Comparison of ENCODE assay signal across 8 mouse cellular contexts in genomic region chr3:153912546-153913509, GRCm38 (mm10). TPM values are rescaled to one million over a fixed set of nuclear protein-coding genes. Genes with fewer than 3 reads are reported as not detected.
DNase-seq lines count a peak whose midpoint lies in the region; ATAC-seq lines count a peak whose summit lies in the region.

Gene Rabggtb (minus strand): TSS chr3:153913009.

- peaks cover 59% of the 10 kb centered on the region for H3K4me1 ChIP-seq in megakaryocyte, embryonic 14.5 days

- no peaks in the 10 kb centered on the region for H3K9me3 ChIP-seq in megakaryocyte, embryonic 14.5 days

- peak; percentile 93 for ATAC-seq in common myeloid progenitor, adult 5-6 weeks (replicated peaks; ENCODE audit: low read depth, poor library complexity, severe bottlenecking)

- H3K27me3 ChIP-seq in megakaryocyte, embryonic 14.5 days (replicated peaks) = no peaks in the 10 kb centered on the region

- DNase-seq in ZHBTc4 (ENCODE audit: low read depth, low spot score) = peak; percentile 95
- peak; percentile 92 to 93 for DNase-seq in gastrocnemius, adult 8-10 months (ENCODE audit: low spot score in 2 of 2)
- peak; percentile 69 for DNase-seq in hindlimb bud, embryonic 11.5 days (ENCODE audit: extremely low spot score, low read depth, low spot score)
- peak; percentile 91 to 94 for DNase-seq in left cerebral cortex, adult 8-10 months (ENCODE audit: low spot score in 2 of 2)
- DNase-seq in right cerebral cortex, postnatal 10 days (ENCODE audit: low spot score in 2 of 2) = peak; percentile 97 to 98
- DNase-seq in urinary bladder, postnatal 25 days (ENCODE audit: low spot score) = peak; percentile 96

- peak within 1 kb of the TSS; percentile 98 for H3K4me3 ChIP-seq in megakaryocyte, embryonic 14.5 days (replicated peaks)

- peaks cover 38% of the 10 kb centered on the region for H3K36me3 ChIP-seq in megakaryocyte, embryonic 14.5 days (replicated peaks; ENCODE audit: low read length)

RNA-seq across cellular contexts. Expression of gene Rabggtb, which starts in this region (rescaled TPM):
- total RNA-seq in common myeloid progenitor, adult 5-6 weeks (2017) = 135 and 147 TPM in 2 replicates
- 10 to 100 TPM; 64.2 to 65.4 (median 64.6) TPM for total RNA-seq in gastrocnemius, adult 8-10 months (2022)
- total RNA-seq in left cerebral cortex, adult 8-10 months (2022) = 10 to 100 TPM; 59.9 to 69.8 (median 64.9) TPM
- 2.3 and 10.0 TPM in 2 replicates for polyA plus RNA-seq in megakaryocyte, embryonic 14.5 days (2012; ENCODE audit: insufficient read depth, low replicate concordance)

Comparison
In these comparisons a context has a peak if more than half of its experiments do, and no peak if none do; other contexts are left out.
1. Peak in every context shown above with its lines: DNase-seq, ATAC-seq and H3K4me3 ChIP-seq.